Mouse (Mus musculus) kidney, adult 18-20 months (tissue): ENCODE results near the gene Arid3a.

Experiments
- DNase-seq: peaks from one replicate; pipeline ENCODE4 v3.0.0; 2021

Arid3a gene

DNA sequence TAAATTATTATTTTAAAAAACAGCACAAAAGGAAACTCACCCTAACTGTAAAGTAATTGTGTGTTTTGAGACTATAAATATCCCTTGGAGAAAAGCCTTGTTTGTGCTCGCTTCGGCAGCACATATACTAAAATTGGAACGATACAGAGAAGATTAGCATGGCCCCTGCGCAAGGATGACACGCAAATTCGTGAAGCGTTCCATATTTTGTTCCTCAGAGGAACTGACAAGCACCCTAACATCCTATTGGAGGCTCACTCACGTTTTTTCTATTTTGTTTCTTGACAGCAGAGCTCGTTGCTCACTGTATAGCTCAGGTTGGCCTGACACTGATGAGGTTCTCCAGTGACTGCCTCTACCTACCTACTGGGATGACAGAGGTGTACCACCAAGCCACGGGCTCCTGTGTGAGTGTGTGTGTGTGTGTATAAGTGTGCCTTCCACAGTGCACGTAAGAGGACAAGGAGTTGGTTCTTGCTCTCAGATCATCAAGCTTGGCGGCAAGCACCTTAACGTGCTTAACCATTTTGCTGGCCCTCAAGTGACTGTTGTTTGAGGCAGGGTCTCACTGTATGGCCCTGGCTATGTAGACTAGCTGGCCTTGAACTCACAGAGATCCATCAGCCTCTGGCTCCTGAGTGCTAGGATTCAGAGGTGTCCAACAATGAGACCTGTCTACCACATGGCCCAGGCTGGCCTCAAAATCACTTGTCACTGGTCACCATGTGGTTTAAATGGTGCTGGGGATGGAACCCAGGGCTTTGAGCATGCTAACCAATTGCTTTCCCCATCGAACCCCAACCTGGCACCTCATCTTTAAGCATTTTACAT is 17.5 kb upstream of the Arid3a start:
- DNase-seq: peak; percentile 64

DNA sequence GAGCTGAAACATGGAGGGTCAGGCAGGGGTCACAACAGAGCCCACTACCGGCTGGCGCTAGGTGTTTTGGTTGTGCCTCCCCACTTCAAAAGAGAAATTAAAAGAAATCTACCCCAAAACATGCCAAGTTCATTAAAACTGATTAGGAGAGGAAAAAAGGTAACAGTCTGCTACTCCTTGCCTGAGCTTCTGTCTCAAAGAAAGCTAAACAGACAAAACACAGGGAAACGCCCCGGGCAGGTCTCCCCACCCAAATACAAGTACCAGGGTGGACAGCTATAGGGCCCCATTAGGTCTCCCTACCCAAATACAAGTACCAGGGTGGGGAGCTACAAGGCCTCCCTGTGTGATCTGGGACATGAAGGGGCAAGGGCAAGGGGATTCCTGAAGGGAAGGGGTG is 16.3 kb upstream of the Arid3a start, which contains the start of gene Gm26602:
Gene Gm26602 (plus strand): TSS at position 301 of the 400 bp plus-strand sequence.
- DNase-seq: no peak

GRCm38 (mm10) chr10:79912412-79912811 is 14.4 kb upstream of the Arid3a start:
- no peak for DNase-seq

GRCm38 (mm10) chr10:79914131-79914947 is 12.5 kb upstream of the Arid3a start:
- DNase-seq: no peak

DNA sequence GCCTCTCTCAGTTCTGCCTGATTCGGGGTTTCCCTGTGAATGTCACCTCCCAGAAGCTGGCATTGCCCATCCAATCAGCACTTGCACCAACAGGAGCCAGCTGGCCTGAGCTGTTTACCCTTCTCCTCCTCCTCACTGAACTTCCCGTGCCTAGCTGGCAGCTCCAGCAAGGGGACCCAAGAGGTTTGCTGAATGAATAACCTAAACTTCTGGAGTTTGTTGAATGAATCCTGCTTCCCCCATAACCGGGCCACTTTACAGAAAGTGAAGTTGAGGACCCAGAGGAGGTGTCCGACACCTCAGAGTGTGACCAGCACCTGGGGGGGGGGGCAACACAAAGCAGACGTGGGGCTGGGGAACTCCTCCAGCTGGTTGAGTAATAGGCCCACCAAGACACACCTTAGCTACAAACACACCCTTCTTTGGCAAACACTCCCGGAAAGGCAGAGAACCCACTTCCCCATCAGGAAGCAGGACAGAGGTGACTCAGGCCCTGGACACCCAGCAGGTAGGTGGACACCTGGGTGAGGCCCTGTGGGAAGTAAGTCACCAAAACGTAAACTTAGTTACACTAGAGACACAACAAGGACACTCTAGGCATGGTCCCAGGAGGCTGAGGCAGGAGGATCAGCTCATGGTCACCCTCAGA is 11.8 kb upstream of the Arid3a start:
- DNase-seq: no peak

GRCm38 (mm10) chr10:79916081-79916480 is 10.8 kb upstream of the Arid3a start:
- DNase-seq: no peak

GRCm38 (mm10) chr10:79916808-79917531 is 9.9 kb upstream of the Arid3a start, which contains the start of gene Kiss1r:
TSS of gene Kiss1r (plus strand) at chr10:79916971.
- peak; percentile 90 for DNase-seq

DNA sequence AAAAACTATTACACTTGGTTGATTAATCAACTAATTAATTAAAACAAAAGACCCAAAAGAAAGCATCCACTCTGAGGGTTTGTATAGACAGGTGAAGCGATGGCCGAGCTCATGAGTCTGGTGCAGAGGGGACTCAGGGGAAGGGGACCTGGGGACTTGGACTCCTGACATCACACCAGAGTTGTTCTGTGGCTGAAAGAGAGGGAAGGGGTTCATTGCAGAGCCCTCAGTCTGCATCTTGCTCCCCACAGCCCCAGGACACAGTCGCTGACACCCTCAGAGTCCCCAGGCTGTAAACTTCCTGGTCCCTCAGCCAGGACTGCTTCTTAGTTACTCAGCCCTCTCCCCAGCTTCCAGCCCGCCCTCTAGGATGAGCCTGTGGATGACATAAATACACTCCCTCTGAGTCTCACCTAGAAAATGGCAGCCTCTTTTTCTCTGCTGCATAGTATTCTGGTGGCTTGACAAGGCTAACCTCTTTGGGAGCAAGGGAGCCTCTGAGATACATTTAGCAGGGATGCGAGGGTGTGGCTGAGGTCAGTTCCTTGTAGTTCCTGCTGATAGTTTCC is 9.2 kb upstream of the Arid3a start:
- no peak for DNase-seq

DNA sequence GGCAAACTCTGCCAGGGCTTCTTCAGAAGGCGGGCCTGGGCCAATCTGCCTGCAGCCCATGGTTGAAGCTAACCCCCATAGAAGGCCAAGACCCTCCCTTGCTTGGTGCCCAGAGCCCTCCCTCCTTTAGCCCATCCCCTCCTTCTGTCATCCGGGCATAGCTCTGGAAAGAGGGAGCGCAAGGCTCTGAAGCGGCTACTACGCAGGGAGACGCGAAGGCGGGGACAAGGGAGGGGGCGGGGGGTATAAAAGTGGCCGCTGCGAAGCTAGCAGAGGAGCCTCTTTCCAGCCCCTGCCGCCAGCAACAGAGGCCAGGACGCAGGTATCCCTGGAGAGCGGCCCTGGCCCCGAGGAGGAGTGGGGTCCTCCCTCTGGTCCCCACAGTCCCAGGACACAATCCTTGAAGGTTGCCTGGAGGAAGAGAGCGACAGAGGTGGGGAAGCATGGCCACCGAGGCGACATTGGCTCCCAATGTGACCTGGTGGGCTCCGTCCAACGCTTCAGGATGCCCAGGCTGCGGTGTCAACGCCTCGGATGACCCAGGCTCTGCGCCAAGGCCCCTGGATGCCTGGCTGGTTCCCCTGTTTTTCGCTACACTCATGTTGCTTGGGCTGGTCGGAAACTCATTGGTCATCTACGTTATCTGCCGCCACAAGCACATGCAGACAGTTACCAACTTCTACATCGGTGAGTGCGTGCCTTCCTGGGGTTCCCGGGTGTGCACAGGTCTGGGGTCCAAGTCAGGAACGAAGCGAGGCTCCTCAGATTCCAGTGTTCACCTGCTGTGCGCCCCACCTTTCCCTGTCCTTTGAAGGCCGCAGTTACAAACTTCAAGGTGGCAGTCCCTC is 8.4 kb upstream of the Arid3a start:
- DNase-seq: no peak

GRCm38 (mm10) chr10:79919251-79919849 is 7.5 kb upstream of the Arid3a start:
- no peak for DNase-seq

GRCm38 (mm10) chr10:79920056-79920890 is 6.6 kb upstream of the Arid3a start:
- no peak for DNase-seq

DNA sequence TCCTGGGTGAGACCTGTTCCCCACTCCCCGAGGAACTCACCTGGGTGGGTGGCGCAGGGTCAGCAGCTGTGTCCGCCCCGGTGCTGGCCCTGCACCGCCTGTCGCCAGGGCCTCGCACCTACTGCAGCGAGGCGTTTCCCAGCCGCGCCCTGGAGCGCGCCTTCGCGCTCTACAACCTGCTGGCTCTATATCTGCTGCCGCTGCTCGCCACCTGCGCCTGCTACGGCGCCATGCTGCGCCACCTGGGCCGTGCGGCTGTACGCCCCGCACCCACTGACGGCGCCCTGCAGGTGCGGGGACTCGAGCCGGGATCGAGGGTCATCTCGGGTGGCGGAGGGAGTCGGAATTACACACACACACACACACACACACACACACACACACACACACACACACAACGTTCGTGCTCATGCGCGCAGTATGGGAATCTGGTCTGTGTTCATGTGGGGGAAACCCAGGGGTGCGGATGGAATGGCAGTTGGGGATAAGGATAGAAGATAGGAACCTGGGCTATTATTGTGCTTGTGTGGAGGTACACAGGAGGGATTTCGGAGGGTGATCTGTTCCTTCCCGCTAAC is 5.8 kb upstream of the Arid3a start, which contains the start of gene R3hdm4:
Gene R3hdm4 (minus strand): TSS at position 251 of the 578 bp plus-strand sequence.
- DNase-seq: no peak

GRCm38 (mm10) chr10:79921572-79921971 is 5.3 kb upstream of the Arid3a start:
- no peak for DNase-seq

GRCm38 (mm10) chr10:79924998-79925784 is 1.7 kb upstream of the Arid3a start:
- peak; percentile 97 for DNase-seq

GRCm38 (mm10) chr10:79925785-79926490 is 905 bp upstream of the Arid3a start:
- DNase-seq: no peak

GRCm38 (mm10) chr10:79927324-79928029 is 634 bp downstream of the Arid3a start:
- peak; percentile 72 for DNase-seq

DNA sequence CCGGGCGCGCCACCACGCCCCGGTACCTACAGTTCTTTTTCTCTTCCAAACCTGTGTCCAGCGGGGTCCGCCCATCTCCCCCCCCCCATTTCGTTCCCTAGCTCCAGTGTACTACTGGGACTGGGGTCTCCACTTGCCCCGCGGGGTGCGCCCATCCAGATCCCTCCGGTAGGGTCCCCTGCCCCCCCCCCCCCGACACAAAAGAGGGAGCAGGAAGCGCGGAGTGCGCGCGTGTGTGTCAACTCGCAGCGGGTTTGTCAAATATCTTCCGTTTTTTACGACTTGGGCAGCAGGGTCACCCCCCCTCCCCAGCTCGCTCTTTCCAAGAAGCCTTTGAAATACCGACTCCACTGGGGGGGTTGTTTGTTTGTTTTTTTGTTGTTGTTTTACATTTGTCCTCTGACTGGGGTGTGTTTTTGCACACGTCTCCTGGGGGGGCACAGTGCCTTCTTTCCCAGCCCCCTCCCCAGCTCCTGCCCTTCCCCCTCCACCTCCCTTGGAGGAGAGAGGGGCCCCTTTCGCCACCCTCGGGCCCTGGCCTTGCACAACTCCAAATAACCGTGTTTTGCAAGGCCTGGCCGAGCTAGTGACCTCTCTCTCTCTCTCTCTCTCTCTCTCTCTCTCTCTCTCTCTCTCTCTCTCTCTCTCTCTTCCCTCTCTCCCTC is 1.3 kb downstream of the Arid3a start:
- DNase-seq: no peak
